Mouse (Mus musculus): ENCODE measurements at regions not wholly inside any gene's neighbourhood (a gene's known extent, or its start where the extent isn't known, plus 50 kb on each side); places are given as distances from the start of the nearest gene placed in this dataset.

GRCm38 (mm10) chr17:54154536-54154935 lies 144.3 kb downstream of the Slc5a7 start:
- Histone ChIP-seq H3K36me3 (no peaks in the 10 kb centered on the region), H3K9ac (no peak overlapping the region), H3K4me1 (0 out of 2 replicates have a peak, but pooled peaks cover 4% of the 10 kb centered on the region), H3K27me3 (no peaks in the 10 kb centered on the region), H3K4me2 (no peak overlapping the region), H3K9me3 (no peaks in the 10 kb centered on the region), H3K27ac (no peak overlapping the region), H3K4me3 (no peak overlapping the region)
- ATAC-seq (ENCODE audit: borderline replicate concordance, extremely low read depth, low FRiP score, low TSS enrichment): no peak

Data from lung, embryonic 15.5 days (tissue).